Mouse (Mus musculus) A20 (cell line): ENCODE results near the gene Lifr.

Source experiments
- DNase-seq: peaks from one replicate; pipeline ENCODE4 v3.0.0-alpha.2; 2011; ENCODE audit warnings: low read depth, low spot score

Lifr gene

DNA sequence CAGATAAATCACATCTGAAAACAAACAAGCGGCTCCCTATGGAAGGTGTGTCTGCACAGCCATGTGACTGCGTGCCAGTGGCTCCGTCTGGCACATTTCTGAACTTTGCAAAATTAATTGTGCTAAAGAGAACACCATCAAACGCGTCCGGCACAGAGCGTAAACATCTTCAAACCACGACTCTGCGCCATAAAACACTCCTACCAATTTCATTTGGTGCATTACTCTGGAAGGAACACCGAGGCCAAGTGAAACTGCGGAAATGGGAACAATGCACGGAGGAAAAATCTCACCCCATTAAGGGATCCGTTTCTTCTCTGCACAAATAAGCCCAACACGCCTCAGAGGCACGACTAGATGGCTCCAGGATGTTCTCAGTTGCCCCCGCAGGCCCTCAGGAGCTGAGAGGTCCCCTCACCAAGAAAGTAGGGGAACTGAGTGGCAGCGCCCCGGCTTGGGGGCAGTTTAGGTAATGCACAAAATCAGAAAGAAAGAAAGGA is 38.3 kb downstream of the Lifr start:
- DNase-seq = no peak

DNA sequence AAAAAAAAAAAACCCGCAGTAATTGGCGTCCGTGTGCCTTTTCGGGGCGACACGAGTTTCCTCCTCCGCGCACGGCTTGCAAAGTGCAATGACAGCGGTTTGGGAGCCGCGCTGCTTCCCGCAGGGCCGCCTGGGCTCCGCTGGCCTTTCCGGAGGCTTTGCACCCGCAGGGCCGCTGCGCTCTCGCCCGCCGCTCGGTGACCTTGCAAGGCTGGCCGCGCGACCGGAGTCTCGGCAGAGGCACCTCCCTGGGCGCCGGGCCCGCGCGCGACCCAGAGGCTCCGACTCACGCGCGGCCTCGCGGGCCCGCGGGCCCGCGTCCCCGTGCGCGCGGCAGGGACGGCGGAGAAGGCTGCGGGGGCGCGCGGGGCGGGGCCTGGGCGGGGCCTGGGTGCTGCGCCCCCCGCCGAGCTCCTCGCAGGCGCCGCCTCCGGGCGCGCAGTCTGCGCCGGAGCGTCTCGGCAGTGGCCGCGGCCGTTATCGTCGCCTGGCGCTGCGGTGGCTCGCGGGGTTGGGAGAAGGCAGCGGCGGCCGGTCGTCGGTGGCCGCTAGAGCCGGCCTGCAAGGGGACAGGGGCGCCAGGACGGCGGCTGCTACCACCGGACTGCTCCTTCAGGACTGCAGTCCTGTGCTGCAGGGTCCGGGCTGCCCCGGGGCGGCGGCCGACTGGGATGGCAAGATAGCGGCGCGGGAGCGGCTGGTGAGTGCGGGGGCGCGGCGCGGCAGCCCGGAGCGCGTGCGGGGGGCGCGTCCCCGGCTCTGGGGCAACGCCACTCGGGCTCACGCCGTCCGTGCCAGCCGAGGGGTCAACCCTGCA is 38.9 kb downstream of the Lifr start:
- DNase-seq = no peak

DNA sequence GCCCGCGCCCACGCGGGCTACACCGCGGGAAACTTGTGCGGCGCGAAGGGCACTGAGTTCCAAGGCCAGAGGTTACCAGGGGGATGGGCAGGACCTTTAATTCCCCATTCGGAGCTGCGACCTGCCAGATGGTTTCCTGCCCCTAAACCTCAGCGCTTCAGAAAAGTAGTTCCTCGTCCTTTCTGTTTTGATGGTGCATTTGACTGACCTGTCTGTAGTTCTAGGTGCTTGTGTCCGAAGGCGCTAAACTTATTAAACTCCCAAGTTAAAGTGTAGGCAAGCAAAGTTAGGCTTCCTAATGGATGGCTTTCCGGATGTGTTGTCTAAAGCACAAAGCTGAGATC is 39.5 kb downstream of the Lifr start:
- no peak for DNase-seq

DNA sequence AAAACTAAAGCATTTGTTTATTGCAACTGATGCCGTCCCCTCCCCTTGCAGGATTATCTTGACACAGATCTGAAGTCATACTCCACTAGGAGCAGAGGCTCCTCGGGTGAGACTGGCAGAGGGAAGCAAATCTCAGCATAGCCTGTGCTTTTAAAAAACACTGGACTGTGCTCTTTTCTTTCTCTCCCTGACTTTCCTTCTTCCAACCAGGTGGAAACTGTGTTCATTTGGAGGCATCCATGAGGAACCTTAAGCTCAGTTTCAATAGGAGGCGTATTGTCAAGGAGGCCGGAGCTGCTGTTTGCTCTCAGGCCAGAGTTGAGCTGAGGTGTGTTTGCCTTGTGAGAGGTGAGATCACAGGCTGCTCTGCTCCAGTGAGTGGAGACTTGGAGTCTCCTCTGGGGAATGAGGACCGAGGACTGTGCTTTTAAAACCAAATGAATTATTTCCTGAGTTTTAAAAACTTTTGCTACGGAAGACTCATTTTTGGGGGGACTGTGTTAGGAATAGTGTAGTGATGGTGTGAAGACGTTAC is 40.3 kb downstream of the Lifr start:
- DNase-seq = no peak

DNA sequence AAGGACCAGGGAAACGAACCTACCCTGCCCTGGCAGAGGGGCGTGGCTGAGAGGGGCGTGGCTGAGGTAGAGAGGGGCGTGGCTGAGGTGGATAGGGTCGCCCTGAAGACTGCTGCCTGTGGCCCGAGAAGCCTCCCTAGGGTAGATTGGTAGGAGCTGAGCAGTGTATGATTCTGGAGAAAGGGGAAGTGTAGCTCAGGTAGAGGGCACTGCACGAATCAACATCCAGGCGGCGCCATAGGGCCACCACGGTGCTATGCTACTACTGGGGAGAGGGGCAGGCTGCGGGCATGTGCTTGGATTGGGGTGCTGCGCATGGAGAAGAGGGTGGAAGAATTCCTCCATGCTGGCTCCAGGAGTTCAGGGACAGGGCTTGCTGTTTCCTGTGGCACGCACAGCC is 42.3 kb downstream of the Lifr start:
- DNase-seq = peak; percentile 50

DNA sequence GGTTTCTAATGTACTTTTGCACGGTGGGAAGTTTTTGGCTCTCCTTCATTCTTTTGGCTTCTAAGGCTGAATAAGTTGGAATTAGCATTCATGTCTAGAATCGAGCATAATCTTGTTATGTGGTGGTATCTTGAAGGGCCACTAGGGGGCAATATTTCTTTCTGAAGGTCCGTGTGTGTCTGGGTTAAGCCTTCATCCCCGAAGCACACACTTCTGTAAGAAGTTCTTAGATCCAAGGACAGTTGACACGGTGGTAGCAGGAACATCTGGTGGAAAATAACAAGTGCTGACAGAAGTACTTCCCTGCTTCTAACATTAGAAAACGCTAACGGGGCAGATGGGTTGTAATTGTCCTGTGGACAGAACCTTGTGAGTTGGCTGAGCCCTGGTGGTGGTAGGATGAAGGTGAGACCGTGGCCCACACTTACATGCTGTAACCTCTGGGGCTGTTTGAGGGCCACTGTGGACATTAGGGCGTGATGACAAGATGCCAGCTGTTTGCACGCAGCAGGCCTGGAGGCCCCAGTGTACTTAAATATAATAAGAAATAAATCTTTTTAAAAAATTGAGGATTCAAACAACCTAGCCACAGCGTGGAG is 44.1 kb downstream of the Lifr start:
- peak; percentile 57 for DNase-seq

DNA sequence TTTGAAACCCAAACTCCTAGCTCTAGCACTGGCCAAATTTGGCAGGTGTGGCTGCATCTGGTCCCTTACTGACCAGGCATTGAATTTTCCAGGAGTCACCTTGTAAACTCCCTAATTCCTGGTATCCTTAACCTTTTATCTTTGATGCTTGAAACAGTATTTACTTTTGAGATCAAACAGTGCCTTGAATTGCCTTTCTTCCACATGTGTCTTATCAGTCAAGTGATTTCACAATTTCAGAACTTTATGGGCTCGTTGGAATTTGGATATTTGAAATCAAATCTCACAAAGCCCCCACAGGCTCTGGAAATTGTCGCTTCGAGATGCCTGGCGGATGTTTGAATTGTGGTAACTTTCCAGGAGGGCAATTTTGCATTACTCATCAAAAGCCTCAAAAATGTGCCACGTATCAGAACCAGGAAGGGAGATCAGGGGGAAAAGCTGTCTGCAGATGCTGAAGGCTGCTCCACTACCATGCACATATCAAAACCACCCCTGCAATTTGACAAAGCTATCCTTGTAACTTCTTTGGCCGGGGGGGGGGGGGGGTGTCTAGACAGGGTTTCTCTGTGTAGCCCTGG is 45.7 kb downstream of the Lifr start:
- no peak for DNase-seq

DNA sequence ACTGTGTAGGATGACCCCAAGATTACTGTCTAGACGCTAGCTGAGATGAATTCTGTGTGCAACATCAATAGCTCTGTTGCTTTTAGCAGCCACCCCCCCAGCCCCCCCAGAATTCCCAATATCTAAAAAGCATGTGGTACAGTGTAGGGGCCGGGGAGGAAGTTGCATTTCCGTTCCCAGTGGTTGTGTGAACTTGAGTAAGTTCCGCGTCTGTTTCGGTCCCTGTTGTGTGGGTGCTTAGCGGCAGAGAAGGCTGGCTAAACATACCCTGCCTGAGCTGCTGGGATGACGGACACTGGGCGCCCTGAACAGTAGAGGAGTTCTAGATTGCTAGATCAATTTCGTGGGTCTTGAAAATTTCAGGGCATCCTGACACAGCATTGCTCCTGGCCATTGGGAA is 46.5 kb downstream of the Lifr start:
- no peak for DNase-seq

DNA sequence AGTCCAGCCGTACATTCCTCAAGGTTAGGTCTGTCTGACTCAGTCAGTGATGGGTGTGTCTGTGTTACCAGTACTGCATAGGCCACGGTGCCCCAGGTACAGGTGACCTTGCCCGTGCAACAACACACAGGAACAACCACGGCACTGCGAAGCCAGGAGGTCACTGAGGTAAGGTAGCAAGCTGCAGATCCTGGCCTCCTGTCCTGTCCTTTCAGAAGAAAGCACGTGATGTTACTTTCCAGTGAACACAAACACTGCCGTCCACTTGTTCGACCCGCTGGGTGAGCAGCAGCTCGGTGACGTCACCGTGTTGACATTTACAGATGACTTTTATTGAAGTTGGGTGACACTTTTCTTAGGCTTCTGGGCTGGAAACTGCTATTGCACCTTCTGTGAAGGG is 47.2 kb downstream of the Lifr start:
- no peak for DNase-seq

DNA sequence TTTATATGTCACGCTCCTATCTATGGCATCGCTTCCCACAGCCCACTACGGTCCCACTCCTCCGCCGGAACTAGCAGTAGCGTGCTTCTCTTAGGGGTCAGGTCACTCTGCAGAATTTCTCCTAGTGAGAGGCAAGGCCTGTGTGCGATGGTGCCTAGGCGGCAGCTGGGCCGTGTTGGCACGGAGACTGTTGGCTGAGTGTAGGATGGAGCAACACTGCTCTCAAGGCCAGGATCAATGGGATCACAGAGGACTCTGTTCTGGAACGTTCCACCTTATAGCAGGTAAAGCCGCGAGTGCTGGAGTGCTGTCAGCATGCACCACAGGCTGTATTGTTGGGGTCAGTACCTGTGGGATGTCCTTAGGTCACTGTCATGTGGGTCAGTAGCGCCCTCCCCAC is 48.1 kb downstream of the Lifr start:
- no peak for DNase-seq

DNA sequence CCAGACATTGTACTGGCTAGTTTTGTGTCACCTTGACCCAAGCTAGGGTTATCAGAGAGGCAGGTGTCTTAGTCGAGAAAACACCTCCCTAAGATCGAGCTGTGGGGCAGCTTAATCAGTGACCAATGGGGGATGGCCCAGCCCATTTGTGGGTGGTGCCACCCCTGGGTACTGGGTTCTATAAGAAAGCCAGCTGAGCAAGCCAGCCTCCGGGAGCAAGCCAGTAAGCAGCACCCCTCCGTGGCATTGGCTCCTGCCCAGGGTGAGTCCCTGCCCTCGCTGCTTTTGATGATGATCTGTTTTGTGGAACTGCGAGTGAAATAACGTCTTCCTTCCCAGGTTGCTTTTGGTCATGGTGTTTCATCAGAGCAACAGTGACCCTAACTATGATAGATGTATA is 49.9 kb downstream of the Lifr start:
- no peak for DNase-seq

DNA sequence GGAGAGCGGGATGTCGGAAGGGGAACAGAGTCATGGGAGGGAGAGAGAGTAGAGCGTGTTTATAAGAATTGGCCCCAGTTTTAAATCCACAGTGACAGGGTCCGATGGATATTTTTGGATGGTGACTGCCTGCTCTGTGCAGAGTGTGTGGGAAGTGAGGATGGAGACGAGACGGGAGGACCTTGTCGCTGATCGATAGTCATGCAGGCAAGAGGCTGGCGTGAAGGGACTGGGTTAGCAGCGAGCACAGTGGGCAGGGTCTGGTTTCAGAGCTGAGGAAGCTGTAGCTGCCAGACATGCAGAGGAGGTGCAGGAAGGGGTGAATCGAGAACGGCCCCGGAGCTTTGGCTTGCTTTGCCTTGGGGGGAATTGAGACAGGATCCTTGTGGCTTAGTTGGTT is 50.8 kb downstream of the Lifr start:
- DNase-seq = no peak

DNA sequence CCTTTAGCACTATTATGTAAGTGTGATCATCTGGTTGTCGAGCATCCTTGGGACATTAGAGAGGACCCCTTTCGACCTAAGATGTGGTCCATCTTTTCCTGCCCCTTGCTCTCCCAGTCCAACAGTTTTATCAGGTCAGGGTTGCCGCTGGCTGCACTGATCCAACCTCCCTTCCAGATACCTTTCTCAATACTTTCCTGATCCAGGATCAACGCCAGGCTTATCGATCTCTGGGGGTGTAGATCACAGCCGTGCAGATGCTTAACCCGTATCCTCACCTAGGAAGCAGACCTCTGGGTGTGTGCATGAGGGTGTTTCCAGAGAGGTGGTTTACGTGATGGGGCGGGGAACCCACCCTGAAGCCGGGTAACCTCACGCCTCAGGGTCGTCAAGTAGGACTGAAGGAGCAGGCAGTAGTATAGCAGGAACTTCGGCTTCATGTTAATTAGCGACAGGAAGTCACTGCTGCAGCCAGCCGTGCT is 53.3 kb downstream of the Lifr start:
- no peak for DNase-seq

DNA sequence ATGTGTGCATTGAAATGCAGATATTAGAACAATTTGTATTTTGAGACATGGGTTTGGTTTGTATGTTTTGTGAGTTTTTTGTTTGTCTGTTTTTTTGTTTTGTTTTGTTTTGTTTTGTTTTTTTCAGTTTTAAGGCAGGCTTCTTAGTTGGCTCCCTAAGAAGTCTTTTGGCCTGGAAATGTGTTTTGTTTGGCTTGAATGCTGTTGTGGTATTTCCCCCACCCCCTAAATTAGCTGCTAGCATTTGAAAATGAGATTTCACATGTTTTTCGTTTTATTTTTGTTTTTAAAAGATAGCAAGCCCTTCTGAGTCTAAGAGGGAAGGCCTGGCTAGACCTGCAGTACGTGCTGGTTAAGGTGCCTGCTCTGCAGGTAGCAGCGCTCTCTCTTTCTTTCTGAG is 54.1 kb downstream of the Lifr start:
- no peak for DNase-seq

DNA sequence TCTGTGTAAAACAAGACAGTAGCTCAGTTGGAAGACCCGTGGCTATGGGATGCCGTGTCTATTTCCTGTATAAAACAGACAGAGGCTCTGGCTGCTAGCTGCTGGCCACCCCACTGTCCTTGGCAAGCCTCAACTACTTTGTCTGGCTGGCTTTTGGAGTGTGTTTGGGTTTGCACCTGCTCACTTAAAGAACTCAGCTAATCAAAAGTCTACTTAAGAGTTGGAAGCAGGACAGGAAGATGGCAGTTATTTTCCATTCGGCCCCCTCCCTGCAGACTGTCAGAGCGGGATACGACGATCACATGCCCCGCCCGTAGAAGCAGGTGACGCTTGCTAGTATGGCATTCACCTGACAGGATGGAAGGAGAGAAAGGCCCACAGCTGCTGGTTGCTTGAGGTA is 54.5 kb downstream of the Lifr start:
- DNase-seq = no peak

DNA sequence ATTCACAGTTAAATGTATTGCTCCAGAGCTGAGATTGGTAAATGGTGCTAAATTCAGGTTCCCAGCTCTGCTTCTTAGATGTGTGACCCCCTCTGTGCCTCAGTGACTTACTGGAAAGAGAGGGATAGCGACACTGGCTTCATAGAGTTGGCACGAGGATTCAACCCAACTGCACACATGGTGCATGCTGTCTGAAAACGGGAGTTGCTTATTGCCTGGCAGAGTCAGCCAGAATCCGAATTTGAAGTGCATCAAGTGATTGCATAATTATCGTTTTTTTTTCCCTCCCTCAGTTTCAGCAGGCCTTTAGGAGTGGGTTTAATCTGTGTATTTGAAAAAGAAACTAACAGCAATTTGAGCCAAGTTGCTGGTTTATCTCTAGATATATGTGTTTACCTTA is 55.1 kb downstream of the Lifr start:
- no peak for DNase-seq

DNA sequence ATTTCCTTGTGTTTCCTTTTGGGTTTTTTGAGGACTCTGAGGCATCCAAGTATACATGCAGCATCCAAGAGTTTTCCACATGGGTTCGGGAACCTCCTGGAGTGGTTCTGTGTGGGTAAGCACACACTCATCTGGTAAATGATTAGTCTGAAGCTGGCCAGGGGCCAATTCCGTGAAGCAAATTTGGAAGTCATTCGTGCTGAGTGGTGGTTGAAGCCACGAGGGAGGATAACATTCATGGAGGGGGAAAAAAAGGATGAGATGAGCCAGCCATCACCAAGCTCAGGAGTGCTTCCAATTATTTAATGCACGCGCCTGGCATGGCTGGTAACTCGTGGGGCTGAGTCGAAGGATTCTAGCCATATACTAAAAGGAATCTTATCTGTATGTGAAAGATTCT is 56.1 kb downstream of the Lifr start:
- no peak for DNase-seq

DNA sequence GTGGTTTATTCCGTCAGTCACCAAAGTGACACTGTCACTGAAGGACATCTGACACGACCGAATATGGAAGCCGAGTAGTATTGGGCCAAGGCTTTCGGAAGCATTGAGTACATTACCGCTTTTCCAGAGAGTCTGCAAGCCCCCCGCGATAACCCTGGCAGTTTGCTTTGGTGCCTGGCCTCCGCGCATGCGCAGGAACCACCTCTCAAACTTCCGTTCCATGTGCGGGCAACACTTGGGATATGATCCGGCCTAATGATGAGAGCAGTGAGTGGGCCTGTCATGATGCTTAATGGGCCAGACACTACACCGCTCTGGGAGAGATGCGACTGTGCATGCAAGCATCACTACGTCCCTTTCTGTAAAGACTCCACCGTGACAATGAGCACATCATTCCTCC is 59.4 kb downstream of the Lifr start:
- no peak for DNase-seq

DNA sequence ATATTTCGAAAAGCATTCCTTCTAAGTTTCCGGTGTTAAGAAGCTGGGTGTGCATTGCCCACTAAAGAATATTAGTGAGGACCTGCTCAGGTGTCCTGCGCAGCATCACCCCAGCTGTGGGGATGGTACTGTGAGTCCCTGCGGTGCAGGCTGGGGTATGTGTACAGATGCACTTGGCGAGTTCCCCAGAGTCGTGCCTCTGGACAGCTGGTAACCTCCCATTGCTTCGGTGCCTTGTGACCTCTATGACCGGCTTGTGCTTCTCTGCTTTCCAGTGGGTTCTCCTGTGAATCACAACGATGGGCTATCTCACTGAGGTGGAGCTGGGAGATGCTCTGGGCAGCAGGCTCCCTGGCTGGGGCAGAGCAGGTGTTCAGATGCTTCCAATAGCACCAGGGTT is 60.2 kb downstream of the Lifr start:
- DNase-seq = no peak

DNA sequence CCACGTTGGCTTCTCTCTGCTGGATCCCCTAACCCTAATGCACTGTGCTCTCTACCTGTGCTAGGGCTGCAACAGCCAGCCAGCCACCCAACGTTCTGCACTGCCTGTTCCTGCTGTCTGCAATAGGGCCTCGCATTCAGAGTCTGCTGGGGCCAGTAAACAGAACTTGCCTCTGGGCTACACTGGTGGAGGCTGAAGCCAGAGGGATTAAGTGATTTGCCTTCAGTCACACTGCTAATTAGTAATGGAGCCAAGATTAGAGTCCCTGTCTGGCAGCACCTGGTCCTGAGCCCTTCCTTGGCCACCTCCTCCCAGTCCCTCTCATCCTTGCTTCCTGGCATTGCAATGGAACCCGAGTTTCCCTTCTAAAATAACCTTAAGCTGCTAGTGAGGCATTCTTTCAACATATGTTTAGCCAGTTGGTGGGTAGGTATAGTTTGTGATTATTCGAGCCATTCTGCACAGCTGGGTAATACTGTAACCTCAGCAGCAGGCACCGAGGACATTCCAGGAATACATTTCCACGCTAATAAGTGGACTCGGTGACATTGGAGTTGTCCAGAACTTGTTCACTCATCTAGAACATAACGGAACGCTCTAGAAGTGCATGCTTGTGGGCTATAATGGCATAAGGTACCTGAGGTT is 61.8 kb downstream of the Lifr start:
- DNase-seq = no peak

DNA sequence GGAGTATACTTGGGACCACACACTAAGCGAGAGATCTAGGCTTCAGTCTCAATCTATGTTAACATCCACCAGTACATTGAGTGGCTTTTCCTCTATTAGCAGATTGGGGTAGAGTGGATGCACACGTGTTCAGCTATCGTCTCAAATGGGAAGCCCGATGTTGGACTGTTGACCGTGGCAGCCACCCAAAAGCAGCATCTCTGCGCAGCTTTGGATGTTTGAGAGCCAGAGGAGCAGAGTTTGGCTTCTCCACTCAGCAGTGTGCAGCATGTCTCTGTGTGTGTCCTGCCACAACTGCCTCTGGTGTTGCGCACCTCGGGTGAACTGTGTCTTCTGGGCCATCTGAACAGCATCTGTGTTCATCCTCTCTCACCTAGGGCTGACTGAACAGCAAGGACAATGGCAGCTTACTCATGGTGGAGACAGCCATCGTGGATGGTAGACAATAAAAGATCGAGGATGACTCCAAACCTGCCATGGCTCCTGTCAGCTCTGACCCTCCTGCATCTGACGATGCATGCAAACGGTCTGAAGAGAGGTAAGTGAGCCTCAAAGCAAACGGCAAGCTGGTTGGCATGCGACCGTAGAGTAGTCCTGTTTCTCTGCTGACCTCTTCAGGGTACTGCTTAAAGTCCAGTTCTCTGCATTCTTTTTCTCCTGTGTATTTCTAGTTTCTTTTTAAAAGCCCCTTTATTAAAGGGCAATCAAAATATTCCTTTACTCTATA is 63.8 kb downstream of the Lifr start:
- DNase-seq = no peak

DNA sequence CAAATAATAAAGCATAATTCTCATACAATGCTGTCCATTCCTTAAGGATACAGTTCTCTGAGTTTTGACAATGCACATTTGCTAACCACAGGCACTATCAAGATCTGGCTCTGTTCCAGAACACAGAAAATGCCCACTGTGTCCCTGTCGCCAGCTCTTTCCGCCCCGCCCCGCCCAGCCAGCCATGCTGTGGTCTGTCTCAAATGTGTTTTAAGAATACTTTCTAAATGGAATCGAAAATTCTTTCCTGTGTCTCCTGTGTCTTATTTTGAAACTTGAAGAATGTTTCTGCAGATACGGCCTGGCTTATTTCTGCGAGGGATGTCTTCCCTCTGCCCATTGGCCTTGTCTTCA is 64.3 kb downstream of the Lifr start:
- DNase-seq = no peak
